Mouse (Mus musculus) cerebellum, adult 8-10 months (tissue): ENCODE data around the gene Gm49711.

ENCODE experiments used
- DNase-seq: peaks from one replicate; pipeline ENCODE4 v3.0.0; 2022

Gm49711 gene

DNA sequence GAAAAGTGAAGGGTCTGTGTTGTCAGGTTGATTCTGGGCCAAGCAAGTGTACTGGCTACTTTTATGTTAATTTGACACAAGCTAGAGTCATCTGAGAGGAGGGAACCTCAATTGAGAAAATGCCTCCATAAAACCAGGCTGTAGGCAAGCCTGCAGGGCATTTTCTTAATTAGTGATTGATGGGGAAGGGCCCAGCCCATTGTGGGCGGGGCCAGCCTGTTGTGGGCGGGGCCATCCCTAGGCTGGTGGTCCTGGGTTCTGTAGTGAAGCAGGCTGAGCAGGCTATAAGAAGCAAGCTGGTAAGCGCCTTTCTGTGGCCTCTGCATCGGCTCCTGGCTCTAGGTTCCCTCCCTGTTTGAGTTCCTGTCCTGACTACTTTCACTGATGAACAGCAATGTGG, 69.1 kb downstream of the Gm49711 start:
- no peak for DNase-seq

DNA sequence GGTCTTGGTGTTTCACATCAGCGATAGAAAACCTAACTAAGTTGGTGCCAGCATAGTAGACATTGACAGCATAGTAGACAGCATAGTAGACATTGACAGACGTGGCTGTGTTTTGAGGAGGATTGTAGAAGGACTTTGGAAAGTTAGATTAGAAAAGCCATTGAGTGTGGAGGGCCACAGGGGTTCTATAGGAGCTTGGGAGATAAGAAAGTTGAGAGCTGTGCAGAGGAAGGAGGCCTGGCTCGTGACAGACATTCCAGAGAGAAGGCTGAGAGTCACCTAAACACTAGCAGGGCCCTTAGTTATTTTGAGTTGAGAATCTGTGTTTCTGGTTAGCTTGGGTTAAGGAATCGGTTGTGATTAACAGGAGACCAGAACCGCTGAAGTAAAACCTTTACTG, 69.5 kb downstream of the Gm49711 start:
- no peak for DNase-seq

DNA sequence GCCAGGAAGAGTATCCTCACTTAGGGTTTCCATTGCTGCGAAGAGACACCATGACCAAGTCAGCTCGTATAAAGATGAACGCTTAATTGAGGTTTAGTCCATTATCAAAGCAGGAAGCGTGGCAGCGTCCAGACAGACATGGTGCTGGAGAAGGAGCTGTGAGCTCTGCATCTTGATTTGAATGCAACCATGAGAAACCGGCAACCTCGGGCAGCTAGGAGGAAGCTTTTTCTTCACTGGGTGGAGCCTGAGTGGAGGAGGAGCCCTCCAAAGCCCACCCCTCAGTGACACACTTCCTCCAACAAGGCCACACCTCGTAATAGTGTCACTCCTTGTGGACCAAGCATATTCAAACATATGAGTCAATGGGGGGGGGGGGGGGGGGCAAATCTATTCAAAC, 71.7 kb downstream of the Gm49711 start:
- DNase-seq: no peak

DNA sequence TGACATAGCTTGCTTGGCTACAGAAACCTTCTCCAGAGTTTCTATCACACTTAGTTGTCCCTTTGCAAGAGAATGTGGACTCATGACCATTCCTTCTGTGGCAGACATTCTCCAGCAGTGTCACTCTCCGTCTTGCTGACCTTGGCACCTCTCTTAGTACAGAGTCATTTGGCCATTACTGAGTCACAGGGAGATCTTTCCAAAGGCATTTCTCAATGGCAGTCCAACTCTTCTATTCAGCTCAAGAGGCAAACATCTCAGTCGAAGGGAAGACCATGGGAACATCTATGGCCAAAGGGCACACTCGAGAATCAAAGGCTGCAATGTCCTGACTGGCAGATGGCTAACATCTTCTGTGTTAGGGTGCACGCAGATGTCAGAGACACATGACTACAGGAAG, 74.4 kb downstream of the Gm49711 start:
- DNase-seq: no peak

DNA sequence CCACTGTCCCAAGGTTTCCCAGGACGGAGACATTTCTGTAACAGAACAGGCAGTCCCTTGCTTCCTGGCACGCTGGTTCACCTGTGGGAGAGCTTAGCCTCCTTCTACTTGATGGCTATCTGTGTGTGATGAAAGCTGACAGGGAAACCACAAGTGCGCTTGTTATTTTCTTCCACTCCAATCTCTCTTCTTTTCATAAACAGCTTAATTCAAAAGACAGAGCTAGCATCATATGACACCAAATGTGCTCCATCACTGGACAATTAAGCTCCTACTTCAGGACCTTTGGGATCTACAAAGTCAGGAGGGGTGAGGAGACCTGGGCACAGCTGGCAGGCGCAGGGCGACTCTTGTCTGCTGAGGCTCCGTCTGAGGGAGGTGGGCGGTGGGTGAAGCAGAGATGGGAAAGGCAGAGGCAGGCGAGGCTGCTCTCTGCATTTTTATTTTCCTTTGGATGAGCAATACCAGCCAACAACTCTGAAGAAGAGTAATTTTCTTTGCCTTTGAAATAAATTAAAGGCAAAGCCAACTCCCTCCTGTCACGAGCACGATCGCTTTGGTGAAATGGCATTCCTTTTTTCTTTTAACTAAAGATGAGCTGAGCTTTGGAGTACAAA, 76.1 kb downstream of the Gm49711 start:
- DNase-seq: no peak

DNA sequence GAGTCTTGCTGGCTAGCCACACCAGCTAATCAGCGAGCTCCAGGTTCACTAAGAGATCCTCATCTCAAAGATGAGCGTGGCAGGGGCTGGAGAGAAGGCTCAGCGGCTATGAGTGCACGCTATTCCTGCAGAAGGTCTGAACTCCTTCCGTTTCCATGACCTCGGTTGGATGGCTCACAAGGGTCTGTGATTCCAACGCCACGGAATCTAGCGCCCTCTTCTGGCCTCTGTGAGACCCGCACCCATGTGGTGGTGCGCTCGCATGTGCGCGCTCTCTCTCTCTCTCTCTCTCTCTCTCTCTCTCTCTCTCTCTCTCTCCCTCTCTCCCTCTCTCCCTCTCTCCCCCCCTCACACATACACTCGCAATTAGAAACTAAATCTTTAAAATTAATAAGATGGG, 78.2 kb downstream of the Gm49711 start:
- no peak for DNase-seq

DNA sequence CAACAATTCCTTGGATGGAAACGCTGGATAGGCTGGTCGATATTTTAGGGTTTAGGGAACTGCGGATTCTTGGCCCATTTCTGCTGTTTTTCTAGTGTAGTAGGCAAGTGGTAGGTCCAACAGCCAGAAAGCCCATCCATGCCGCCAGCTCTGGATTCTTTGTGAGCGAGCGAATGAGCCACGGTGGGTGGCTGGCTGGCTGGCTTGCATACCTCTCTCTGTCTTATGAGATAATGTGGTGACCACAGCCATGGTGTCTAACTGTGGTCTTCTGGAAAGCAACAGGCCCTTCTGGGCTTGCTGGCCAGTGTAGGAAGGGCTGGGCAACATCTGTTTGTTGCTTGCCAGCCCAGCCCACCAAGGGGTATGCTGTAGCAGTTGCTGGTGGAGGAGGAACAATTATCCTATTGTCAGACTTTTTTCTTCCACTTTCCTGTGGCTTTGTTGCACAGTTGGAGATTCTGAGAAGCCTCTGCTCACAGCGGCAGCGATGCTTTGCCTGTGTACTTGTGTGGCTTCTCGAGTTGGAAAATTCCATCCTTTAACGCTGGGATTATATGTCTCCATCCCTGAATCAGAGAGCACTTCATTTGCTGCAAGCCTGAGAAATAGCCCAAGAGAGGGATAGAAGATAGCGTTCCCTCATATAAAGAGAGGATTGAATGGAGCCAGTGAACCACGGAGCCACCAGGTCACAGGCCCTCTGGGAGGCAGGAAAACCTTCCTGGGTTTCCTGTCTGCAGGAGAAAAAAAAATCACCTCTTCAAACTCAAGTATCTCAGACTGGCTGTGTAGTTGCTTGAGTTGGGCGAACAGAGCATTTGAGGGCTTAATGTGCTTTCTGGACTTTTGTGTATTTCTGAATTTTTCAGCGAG, 81.5 kb downstream of the Gm49711 start:
- DNase-seq: no peak

DNA sequence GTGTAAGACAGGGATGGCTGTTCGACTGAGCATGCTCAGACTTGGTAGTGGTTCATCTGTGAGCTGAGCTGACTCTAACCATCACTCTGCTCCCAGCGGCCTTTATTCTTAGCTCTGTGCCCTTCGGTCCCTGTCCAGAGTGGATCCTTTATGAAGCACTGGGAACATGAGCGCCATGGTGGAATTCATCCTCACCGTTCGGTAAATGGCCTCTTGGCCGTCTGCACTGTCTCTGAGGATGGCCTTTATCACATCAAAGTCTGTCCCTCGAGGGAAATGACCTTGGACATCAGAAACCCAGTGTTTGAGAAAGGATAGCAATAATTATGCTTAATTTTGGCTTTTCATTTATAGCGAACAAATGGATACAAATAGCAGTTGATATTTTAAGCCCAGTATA, 82.2 kb downstream of the Gm49711 start:
- no peak for DNase-seq

DNA sequence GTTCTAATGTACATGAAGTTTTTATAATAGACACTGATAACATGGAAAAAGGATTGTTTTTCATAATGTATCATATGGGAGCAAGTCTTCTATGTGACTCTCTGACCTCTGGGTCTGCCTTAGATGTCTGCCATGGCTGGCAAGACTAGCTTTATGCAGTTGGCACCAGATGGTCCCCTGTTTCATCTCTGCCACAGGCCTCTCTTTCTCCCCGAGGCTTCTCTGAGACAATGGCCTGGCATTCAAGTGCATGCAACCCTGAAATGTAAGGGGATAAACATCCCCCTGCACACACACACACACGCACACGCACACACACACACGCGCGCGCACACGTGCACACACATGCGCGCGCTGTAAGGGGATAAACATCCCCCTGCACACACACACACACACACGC, 82.9 kb downstream of the Gm49711 start:
- DNase-seq: no peak

DNA sequence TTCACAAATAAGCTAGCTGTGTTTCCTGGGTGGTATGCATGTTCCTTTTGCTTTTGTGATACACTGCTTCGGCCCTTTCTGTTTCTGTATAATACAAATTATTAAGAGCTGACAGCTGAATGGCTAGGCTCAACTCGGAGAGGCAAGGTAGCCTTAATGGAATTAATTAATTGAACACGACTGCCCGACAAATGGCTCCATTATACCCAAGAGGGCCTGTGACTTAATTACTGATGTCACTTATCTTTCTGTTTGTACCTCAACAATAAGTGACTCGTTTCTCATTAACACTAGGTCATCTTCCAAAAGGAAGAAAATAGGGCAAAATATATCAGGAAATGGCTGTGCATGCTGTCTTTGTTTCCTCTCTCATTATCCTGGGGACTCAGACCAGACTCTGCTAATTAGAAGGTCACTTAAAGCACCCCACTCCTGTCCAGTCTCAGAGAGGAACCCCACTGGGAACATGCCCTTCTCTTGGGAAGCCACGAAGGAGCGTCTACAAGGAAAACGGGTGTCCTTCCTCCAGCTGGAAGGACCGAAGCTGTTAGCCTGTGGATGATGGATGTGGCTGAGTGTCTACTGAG, 84.4 kb downstream of the Gm49711 start:
- no peak for DNase-seq

DNA sequence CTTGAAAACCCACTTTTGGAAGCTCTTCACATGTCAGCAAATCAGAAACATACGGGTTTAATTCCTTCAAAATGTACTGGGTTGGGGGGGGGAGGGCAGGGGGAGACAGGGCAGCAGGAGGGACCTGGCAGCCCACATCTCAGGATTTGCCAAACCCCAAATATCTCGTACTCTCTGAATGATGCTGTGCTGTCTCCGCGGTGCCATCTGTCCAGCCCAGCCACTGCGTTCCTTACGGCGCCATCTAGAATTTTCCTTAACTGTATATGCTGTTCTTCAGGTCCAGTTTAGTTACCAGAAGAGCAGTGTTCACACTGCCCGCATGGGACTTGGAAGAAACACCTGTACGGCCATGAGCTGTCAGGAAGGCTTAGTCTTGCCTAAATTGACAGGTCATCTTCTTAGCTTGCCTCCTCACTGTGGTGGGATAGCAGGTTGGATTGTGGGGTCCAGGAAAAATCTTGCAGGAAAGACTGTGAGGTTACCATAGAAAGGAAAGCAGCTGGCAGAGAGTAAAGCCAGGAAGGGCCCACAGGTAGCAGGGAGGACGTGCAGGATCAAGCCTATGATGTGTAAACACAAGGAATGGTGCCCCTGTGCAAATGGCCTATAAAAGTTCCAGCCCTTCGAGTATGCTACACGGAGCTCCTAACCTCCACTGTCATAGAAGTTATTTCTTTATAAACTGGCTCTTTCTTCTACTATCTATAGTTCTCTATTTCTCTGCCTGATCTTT, 89.7 kb downstream of the Gm49711 start:
- DNase-seq: peak; percentile 16

DNA sequence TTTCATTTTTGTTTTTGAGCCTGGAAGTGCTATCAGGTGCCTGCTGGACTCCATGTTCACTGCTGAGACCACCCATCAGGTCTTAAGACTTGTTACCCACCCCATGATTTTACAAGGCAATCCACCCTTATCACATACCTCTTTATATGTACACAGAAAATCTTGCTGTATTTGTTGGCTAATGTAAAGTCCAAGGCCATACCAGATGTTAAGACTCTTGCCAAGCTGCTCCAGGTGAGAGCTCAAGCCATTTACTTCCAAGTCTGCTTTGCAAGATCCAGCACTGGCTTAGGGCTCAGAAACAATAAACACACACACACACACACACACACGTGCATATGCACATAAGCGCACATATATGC, 90.2 kb downstream of the Gm49711 start:
- DNase-seq: no peak

DNA sequence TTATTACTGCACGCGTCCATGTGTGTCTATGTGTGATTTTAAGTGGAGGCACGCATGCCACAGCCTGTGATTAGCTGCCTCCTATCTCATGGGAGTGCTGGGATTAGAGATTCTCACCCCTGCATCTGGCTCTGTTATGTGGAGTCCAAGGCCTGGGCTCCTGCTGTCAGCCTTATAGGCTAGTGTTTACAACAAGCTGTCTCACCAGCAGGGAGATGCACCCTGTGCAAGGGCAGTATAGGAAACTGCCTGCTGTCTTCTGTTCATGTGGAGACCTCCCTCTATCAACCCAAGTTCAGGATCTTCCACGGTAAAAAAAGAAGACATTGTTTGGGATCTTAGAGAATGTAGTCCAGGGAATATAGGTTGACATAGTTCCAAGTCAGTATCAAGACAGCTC, 92.9 kb downstream of the Gm49711 start:
- no peak for DNase-seq

DNA sequence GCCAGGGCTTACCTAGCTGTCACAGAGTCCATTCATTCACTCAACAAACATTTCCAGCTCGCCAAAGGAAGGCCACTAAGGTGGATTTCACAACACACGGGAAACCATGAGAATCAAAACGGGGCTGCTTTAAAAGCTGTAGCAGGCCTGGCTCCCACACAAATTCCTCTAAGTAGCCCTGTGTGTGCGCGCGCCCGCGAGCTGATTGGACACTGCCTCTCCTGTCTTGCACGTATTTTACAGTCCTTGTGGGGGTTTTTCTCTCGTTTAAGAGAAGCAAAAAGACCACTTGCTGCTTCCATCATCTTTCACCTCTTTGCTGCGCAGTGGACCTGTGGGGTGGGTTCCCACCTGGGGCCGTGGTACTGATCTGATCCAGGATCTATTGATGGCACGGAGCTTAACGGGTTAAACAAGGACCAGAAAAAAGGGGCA, 99.9 kb downstream of the Gm49711 start:
- DNase-seq: peak; percentile 70

DNA sequence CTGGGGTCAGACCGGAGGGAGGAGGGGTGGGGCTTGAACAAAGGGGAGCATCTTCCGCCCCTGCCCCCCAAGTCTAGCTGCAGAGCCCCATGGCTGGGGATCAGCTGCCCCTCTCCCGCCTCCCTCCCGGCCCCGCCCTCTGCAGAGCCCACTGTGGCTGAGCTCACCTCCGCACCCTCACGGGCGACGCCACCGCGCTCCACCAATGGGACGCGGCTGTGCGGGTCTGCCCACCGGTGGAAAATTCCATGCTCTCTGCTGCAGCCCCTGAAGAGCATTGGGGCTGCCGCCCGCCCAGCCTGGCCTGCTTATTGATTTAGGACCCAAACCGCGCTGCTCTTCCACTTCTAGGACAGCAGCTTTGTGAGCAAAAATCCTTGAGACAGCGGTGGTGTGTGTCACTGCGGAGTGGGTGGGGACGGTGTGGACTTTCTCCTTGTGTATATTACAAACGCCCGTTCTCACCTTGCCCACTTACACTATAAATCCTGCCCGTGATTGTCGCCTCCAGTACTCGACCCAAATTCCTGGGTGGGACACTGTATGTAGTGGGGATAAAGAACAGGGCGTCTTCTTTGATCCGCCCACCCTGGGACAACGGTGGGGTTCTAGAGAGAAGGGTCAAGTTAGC, 100.5 kb downstream of the Gm49711 start:
- peak; percentile 83 for DNase-seq

DNA sequence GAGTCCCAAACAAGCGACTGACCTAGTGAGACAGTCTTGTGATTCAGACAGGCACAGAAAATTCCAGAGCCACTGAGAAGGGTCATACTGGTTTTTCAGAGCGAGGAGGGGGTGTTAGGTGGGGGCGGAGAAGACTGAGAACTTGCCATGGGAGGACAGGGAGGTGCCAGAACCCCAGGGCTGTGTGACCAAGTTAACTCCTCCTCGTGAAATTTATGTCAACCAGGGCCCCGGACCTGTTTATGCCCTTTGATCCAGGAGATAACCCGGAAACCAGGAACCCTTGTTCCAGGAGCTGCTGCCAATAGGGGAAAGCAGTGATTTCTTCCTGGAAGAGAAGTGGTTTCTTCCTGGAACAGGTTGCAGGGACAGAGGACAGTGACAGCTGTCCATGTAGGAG, 101.0 kb downstream of the Gm49711 start:
- DNase-seq: no peak

DNA sequence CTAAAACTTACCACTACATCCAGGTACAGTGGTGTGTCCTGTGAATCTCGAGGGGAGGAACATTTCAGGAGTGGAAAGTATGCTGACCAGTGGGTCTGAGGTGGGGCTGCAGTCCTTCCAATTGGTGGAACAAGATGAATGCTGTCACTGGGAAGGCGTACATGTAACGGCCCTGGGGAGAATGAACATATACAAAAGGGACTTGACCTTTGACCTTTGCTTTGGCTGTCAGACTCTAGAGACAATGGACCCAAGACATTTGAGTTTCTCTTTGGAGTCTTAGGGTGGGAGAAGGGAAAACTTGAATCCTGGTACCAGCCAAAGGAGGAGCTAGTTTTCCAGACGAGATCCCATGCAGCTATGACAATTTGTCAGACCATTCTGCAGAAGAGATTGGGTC, 104.2 kb downstream of the Gm49711 start:
- no peak for DNase-seq

DNA sequence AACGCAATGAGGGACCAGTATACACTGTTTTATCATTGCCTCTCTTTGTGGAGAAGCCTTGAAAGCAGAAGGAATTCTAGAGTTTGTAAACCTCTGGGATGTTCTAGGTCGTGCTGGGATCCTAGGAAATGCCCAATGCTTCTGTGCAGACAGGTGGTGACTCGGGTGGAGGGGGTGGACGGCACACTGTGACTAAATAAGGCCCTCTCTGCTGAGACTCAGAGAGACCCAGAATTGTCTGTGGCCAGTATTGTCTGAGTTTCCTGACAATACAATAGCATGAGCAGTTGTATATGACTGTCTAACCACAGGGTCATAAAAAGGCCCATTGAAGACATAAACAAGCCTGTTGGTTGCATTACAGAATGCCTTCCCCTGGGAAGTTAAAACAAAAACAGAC, 105.4 kb downstream of the Gm49711 start:
- no peak for DNase-seq

DNA sequence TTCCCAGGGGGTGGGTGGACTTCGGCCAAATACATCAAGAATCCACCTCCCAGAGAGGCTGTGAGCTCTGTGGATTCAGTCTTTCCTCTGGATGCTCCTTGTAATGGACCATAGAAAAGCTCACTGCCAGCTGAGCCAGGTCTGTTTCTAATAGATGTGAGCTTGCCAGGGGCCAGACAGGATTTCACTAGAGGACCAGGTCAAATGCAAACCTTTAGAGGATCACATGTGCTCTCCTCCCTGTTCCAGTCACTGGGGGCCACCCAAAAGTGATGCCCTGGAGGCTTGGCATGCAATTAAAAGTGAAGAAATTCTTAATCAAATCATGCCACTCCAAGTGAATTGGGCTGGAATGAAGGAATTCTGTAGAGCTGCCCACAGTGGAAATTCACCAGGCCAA, 117.9 kb downstream of the Gm49711 start:
- DNase-seq: no peak

DNA sequence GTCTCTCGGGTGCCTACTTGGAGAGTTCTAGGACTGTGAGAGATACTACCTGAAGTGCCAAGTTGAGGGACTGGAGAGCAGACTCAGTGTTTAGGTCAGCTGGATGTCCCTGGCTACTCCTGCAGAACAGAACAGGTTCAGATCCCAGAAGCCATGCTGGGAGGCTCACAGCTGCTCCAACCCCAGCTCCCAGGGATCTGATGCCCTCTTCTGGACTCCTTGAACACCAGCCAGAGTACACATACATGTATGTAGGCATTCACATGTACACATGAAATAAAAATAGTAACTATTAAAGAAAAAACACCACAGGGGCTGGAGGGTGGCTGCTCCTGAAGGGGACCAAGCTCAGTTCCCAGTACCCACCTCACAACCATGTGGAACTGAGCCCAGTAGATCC, 119.6 kb downstream of the Gm49711 start:
- no peak for DNase-seq

DNA sequence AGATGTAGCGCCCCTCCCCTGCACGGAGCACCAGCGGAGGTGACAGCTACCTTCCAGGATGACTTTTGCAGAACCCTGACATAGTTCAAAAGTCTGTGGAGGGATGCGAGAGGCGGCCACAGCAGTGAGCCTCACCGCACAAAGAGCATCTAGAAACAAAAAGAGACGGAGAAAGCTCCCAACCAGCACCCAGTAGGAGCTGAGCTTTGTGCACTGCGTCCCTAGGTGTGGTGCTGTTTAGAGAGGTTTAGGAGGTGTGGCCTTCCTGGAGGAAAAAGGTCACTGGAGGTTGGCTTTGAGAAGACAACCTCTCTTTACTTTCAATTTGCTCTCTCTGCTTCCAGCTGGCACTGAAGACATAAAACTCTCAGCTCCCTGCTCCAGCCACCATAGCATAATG, 121.2 kb downstream of the Gm49711 start:
- DNase-seq: no peak

DNA sequence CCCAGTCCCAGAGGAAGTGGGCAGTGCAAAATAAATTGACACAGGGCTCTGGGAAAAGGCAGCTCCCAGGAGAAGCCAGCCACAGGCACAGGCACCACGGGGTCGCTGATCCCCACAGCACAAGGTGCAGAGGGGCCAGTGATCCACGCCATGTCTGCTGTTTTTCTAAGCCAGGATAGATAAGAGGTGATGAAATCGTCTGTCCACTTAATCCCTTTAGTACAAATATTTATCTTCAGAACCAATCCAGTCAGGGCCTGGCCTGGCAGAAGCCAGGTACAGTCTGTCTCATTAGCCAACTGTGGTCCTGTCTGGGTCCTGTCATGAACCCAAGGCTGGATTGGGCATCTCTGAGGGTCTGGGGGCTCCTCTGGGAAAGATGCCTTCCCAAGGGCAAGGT, 125.4 kb downstream of the Gm49711 start:
- DNase-seq: no peak

DNA sequence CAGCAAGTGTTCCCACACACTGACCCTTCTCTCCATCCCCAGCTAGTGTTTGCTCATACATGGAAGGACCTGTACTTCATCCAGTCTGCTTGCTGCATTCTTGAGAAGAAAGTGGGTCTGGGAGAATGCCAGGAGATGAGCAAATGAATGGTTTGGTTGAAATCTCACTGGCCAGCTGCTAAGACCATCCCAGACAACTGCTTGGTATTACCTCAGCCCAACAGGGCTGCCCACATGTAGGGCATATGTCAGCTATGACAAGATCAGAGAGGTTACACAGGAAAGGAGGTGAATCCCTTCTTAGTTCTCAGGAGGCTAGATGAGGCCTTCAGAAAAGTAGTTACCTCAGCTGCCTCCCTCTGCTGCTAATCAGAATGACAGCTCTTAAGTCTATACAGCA, 132.5 kb downstream of the Gm49711 start:
- DNase-seq: no peak
